Mouse (Mus musculus) gonadal fat pad, adult 2 months (tissue): ENCODE data around the gene Trio. TPM values are rescaled to one million over a fixed set of nuclear protein-coding genes. Genes with fewer than 3 reads are reported as not detected.
"Not testable (repeated sequence)": the region's sequence is repeated elsewhere in the genome, so short reads cannot be mapped to it uniquely, and the experiment has no call there.

Experiments
- DNase-seq: peaks from one replicate; pipeline ENCODE4 v3.0.0-alpha.2; 2012; ENCODE audit warnings: low read depth
- polyA plus RNA-seq: library from polyadenylated mRNA; depleted of rRNA; stranded (reverse); fragments of >200 nt; gene quantifications from 2 replicates; pipeline ENCODE4 v1.2.3, GENCODE M21; 2012

Trio gene
- polyA plus RNA-seq, 1 experiment, result 50.8 TPM

DNA sequence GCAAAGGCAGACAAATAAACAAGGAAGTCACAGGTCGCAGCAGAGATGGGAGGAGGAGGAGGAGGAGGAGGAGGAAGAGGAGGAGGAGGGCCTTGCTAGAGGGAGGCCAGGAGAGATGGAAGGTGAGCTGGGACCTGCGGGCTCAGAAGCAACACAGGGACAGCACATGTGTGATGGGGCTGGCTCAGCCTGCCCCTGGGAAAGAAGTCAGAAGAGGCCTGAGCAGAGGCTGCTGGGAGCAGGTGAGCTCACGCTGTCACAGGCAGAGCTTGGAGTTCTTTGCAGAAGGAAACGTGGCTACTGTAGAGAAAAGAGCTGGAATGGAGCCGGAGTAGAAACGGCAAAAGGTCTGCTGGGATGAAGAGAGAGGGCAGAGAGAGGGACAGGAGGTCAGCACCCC is 185.5 kb downstream of the Trio start:
- no peak for DNase-seq

- no peak for DNase-seq
These were observed 194.0 kb downstream of the Trio start for GRCm38 (mm10) chr15:27831646-27832045.

DNA sequence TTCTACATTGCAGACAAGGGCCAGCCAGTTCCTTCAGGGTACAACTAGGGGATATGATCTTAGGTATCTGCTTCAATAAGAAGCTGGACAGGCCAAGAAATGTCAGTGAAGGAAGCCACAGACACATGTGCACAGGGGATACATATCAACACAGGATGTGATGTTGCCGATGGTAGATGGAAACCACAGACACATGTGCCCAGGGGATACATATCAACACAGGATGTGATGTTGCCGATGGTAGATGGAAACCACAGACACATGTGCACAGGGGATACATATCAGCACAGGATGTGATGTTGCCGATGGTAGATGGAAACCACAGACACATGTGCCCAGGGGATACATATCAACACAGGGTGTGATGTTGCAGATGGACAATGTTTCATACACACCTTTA is 197.8 kb downstream of the Trio start:
- not testable (repeated sequence) for DNase-seq

GRCm38 (mm10) chr15:27826886-27827285 is 198.8 kb downstream of the Trio start:
- DNase-seq, result no peak

DNA sequence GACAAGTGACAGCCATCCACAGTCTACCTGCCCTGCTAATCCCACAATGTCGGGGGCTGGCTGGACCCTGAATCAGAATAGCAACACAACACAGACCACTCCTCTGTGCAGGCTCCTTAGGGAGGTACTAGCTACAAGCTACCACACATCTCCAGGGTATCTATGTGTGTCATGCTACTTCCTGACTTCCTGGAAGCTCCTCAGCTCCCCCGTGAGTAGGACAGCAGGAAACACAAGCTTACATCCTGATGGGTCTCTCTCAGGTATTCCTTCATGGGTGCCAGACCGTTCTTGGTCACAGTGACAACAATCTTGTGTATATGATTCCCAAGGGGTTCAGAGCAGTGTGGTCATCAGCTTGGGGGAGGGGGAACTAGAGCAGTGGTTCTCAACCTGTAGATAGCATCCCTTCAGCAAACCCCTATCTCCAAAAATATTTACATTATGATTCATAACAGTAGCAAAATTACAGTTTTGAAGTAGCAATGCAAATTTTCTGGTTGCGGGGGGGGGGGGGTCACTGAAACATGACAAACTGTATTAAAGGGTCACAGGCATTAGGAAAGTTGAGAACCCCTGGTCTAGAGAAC is 199.5 kb downstream of the Trio start:
- DNase-seq, result no peak

DNA sequence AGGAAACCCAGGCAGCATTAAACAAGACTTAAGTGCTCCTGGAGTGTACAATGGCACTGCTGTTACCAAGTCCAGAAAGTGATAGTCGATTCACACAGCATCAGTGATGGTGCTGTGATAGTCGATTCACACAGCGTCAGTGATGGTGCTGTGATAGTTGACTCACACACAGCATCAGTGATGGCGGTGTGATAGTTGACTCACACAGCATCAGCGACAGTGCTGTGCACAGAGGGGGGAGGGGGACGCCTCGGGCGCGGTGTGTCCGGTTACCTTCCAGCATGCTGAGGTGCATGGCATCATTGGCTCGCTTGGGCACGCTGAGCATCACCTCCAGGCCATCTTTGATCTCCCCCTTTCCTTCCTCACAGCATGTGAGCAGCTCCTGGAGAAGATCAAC is 200.3 kb downstream of the Trio start:
- no peak for DNase-seq

- no peak for DNase-seq
These were observed 202.1 kb downstream of the Trio start for GRCm38 (mm10) chr15:27823581-27823980.

DNA sequence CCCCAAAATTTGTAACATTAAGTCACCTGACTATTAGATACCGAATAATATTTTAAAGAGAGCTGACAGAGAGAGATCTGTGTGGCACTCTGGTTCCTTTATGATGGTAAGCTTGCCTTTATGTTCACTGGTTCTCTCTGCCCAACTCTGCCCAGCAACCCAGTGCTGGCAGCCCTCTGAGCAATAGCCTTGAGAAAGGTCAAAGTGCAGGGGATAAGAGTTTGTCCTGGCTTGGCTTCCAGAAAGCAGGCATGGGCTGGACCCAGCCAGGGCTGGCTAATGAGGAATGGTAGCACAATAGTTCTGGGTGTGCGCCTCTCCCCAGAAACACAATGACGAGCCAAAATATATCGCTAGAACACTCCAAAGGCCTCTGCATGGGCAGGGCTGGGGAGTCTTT is 203.2 kb downstream of the Trio start:
- no peak for DNase-seq

DNA sequence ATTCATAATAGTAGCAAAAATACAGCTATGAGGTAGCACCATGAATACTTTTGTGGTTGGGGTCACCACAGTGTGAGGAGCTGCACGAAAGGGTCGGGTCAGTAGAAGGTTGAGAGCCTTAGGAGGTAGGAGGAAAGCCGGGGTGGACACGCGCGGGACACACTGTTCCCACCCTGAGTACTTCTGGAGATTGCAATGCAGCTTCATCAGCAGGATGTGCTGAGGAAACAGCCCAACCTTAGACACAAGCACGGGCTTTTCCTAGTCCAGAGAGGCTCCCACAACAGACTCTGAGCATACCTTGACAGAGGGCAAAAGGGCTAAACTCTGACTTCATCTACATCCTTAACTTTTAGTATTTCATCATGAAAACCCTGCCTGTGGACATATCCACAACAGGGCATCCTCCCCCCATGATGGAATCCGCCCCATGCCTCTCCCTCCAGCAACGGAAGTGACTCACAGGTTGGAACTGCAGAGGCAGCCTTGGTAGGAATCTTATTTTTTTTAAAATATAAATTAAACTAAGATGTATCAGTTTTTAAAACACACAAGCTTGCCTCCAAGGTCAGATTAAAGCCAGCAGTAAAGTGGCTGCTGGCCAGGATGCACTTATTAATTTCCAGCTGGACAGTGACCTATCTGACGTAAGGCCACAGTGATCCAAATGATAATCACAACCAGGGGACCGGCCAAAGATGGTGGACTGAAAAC is 203.8 kb downstream of the Trio start:
- no peak for DNase-seq

GRCm38 (mm10) chr15:27817096-27817495 is 208.6 kb downstream of the Trio start:
- DNase-seq, result no peak

- DNase-seq, result no peak
These were observed 210.8 kb downstream of the Trio start for GRCm38 (mm10) chr15:27814677-27815391.

- DNase-seq, result no peak
These were observed 214.7 kb downstream of the Trio start for GRCm38 (mm10) chr15:27810793-27811488.

GRCm38 (mm10) chr15:27810262-27810661 is 215.4 kb downstream of the Trio start:
- DNase-seq, result no peak

DNA sequence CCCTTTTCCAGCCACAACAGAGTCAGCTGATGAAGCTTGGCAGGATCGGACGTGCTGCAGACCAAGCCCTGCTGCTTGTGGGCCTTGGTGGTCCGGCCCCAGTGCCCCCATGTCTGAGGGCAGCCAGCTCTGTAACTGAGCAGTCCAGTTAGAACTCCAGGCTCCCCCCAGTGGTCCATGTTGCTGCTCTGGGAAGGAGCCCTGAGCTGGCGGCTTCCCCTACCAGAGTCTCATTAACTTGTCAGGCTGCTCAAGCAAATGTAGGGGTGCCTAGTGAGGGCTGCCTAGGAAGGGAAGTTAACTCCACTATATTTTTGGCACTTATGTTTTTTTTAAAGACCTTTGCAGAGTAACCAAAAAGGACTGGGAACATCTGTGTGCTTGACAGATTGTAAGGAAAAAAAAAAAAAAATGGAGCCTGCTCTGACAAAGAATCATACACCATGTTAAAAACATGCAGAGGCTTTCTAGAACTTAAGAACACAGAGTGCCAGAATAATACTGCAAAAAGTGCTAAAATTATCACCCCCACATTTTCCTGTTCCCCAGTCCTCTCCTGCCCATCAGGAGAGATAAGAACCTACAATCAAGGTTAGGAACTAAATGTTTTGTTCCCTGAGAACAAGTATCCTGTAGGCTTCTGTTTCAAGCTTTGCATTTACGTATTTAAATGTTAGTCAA is 216.9 kb downstream of the Trio start:
- no peak for DNase-seq

DNA sequence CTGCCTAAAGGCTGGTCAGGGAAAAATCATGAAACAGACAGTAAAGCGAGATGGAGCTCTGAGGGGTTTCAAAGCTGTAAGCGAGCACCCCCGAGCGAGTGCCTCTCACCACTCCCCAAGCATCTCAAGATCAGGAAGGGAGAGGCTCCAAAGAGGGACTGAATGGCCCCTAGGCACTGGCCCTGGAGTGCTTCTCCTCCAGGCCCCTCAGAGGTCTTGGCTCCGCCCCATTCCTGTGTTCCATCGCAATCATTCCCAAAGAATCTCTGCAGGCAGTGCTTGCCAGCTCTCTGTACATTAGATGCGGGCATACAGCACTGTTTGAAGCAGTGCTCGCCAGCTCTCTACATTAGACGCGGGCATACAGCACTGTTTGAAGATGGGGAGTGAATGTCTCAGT is 219.4 kb downstream of the Trio start:
- DNase-seq, result no peak

GRCm38 (mm10) chr15:27805654-27806053 is 220.0 kb downstream of the Trio start:
- DNase-seq, result no peak

GRCm38 (mm10) chr15:27804447-27804846 is 221.2 kb downstream of the Trio start:
- no peak for DNase-seq

DNA sequence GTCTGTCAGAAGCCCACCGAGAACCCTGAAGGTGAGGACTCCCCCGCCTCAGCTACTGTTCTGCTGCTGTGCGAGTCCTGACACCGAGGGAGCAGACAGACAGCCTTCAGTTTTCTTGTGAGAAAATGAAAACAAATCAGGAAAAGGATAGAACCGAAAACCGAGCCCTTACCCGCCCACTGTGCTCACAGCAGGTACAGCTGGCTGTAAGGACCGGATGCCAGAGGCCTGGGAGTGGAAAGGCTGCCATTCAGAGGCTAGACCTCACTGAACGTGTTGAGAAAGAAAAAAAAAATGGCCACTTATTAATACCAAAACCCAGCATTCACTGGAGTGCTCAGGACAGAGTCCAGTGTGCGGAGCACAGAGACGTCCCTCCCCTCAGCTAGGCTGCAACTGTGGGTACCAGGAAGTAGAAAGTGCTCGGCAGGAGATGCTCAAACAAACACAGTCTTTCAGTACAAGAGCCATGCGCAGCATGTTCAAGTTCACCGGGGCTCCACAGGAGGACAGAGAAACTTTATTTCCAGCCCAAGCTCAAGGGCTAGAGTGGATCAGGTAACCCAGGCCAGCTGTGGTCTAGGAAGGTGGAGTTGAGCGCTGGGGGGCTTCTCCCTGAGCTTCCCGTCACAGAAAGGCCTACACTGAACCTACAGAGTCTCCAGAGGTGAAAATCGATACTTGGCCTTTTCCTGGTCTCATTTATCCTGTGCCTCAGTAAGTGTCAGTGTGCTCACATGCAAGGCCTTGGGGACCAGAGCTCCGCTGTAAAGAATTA is 221.9 kb downstream of the Trio start:
- DNase-seq, result no peak

- DNase-seq, result no peak
These were observed 223.4 kb downstream of the Trio start for GRCm38 (mm10) chr15:27802243-27802642.

- no peak for DNase-seq
These were observed 224.5 kb downstream of the Trio start for GRCm38 (mm10) chr15:27801177-27801576.
